In genomic region chr11:99127785-99128682, GRCm38 (mm10) we compare ENCODE assay signal across 11 mouse cellular contexts. TPM values are rescaled to one million over a fixed set of nuclear protein-coding genes. Genes with fewer than 3 reads are reported as not detected.
DNase-seq lines count a peak whose midpoint lies in the region; TF ChIP-seq lines count a peak whose summit lies in the region.
"Had no signal": no experiment of that assay in that cellular context is flagged by ENCODE, and none has a peak within 500 bp of the region (broad histone marks: within the 10 kb centered on the region; RNA-seq: fewer than 3 reads in every experiment).

No protein-coding gene starts in this region.

- TF ChIP-seq POLR2A in cortical plate, adult 2 months (IDR thresholded peaks at IDR 0.05; ENCODE audit: extremely low read depth, insufficient read depth, low read length): no peak
- no peak; the same call in 1 of the 2 replicates for TF ChIP-seq POLR2A in lung, adult 2 months (IDR thresholded peaks at IDR 0.05; ENCODE audit: borderline replicate concordance, extremely low read depth, low read depth, low read length)

- no peak overlapping the region for H3K4me3 ChIP-seq in heart, embryonic 10.5 days
- H3K4me3 ChIP-seq in cortical plate, adult 2 months (ENCODE audit: insufficient read depth, low read length): no peak overlapping the region
- H3K4me3 ChIP-seq in lung, adult 2 months (replicated peaks; ENCODE audit: extremely low read depth, low read depth, low read length): no peak overlapping the region
- H3K4me3 ChIP-seq: neural tube, embryonic 12.5 days had no signal

- H3K27me3 ChIP-seq in heart, embryonic 10.5 days (ENCODE audit: insufficient read depth, poor library complexity, severe bottlenecking): no peaks in the 10 kb centered on the region

- peaks cover 81% of the 10 kb centered on the region for H3K4me1 ChIP-seq in heart, embryonic 10.5 days
- H3K4me1 ChIP-seq in cortical plate, adult 2 months (ENCODE audit: control insufficient read depth, insufficient read depth, low read length): peaks cover 4% of the 10 kb centered on the region; the same call in 1 of the 2 replicates
- H3K4me1 ChIP-seq in lung, adult 2 months (ENCODE audit: control insufficient read depth, insufficient read depth, low read length): peaks cover 28% of the 10 kb centered on the region

- no peaks in the 10 kb centered on the region for H3K36me3 ChIP-seq in heart, embryonic 10.5 days
- H3K36me3 ChIP-seq: G1E; neural tube, embryonic 12.5 days had no signal

- intact Hi-C loops in heart, postnatal 36 days (cut with DNase I): loop anchor here (2.0 to 5.0 kb wide), 3 partner anchors 21 to 211 kb away; no protein-coding TSS in a partner anchor

- H3K27ac ChIP-seq in heart, embryonic 10.5 days: peak overlapping the region; percentile 88
- peak overlapping the region; percentile 69 for H3K27ac ChIP-seq in cortical plate, adult 2 months (ENCODE audit: insufficient read depth, low read length)
- H3K27ac ChIP-seq: liver, embryonic 14.5 days; neural tube, embryonic 12.5 days had no signal

- TF ChIP-seq CTCF in cortical plate, adult 2 months (IDR thresholded peaks at IDR 0.05; ENCODE audit: extremely low read depth, insufficient read depth, low read length): no peak
- no peak for TF ChIP-seq CTCF in lung, adult 2 months (IDR thresholded peaks at IDR 0.05; ENCODE audit: insufficient read depth, low read length)

- DNase-seq in heart, embryonic 10.5 days (ENCODE audit: low spot score): no peak
- DNase-seq in heart, postnatal 36 days: no peak
- DNase-seq in 3134 (ENCODE audit: extremely low read depth, insufficient read length, low spot score): peak; percentile 61
- peak; percentile 41 for DNase-seq in lung, adult 2 months
- no peak for DNase-seq in frontal cortex, postnatal 25 days (ENCODE audit: low spot score in 2 of 2)
- no peak for DNase-seq in thymus, postnatal 36 days
- DNase-seq in urinary bladder, adult 2 months (ENCODE audit: low spot score): no peak

- H3K9me3 ChIP-seq in heart, embryonic 10.5 days: no peaks in the 10 kb centered on the region
- H3K9me3 ChIP-seq: G1E; neural tube, embryonic 12.5 days had no signal

- WGBS in heart, embryonic 10.5 days: 66% methylated on average over 18 of the region's 18 CpGs
- 39% methylated on average over 18 of the region's 18 CpGs for WGBS in lung, adult 2 months

RNA-seq across cellular contexts. Expression of gene Ccr7, which starts 26.8 kb away (rescaled TPM):
- 0.25 and 0.78 TPM in 2 replicates for polyA plus RNA-seq in heart, embryonic 10.5 days (2016; fragmentation: Nextera tagmentation; extraction: Ambion mirVana)
- under 1 TPM; 0.38 to 0.58 TPM for total RNA-seq in heart, postnatal 36 days (2021)
- 0.15 and 0.19 TPM in 2 replicates for polyA plus RNA-seq in cortical plate, adult 2 months (2012; rRNA removed)
- 15.5 and 19.7 TPM in 2 replicates for polyA plus RNA-seq in lung, adult 2 months (2012; rRNA removed)
- polyA plus RNA-seq in urinary bladder, adult 2 months (2012; rRNA removed): 1.0 and 1.3 TPM in 2 replicates
- polyA plus RNA-seq: G1E had no signal

RNA-seq across cellular contexts. Expression of gene Tns4, which starts 38.9 kb away (rescaled TPM):
- polyA plus RNA-seq in heart, embryonic 10.5 days (2016; fragmentation: Nextera tagmentation; extraction: Ambion mirVana): 0.36 TPM in 2 replicates
- total RNA-seq in heart, postnatal 36 days (2021): under 1 TPM; 0.27 to 0.36 TPM
- polyA plus RNA-seq in cortical plate, adult 2 months (2012; rRNA removed): 0.17 and 0.25 TPM in 2 replicates
- 2.9 and 4.9 TPM in 2 replicates for polyA plus RNA-seq in lung, adult 2 months (2012; rRNA removed)
- 26.0 and 28.6 TPM in 2 replicates for polyA plus RNA-seq in urinary bladder, adult 2 months (2012; rRNA removed)

Comparison
In these comparisons a context has a peak if more than half of its experiments do, and no peak if none do; other contexts are left out.
1. DNase-seq: peak in 3134 (single experiment) and lung, adult 2 months (single experiment); none in heart, embryonic 10.5 days (single experiment), heart, postnatal 36 days (0 of 2), frontal cortex, postnatal 25 days (0 of 2), thymus, postnatal 36 days (0 of 2) and urinary bladder, adult 2 months (single experiment).